Mouse (Mus musculus): Measurements from ENCODE around the gene Cdr2.
"Not testable (repeated sequence)": the region's sequence is repeated elsewhere in the genome, so short reads cannot be mapped to it uniquely, and the experiment has no call there.

Cdr2 gene

GRCm38 (mm10) chr7:120910172-120910571 lies 71.9 kb downstream of the Cdr2 start:
- not testable (repeated sequence) for DNase-seq (ENCODE audit: low spot score in 2 of 2)
